Mouse (Mus musculus) lung, embryonic 14.5 days (tissue): Measurements from ENCODE around the gene Cnmd. TPM values are rescaled to one million over a fixed set of nuclear protein-coding genes. Genes with fewer than 3 reads are reported as not detected.

Experiments used
- ATAC-seq: fragments of 200-750 bp; cut with Nextera tagmentation; 2 replicates; pipeline ENCODE4 v1.8.0; 2017; ENCODE audit warnings: mild to moderate bottlenecking, moderate TSS enrichment, moderate library complexity; ENCODE audit not compliant: insufficient read depth
- DNase-seq: peaks from one replicate; pipeline ENCODE4 v3.0.0-alpha.2; 2015
- H3K27ac ChIP-seq: fragments of 300-500 bp; sonication (generic); 2 replicates; pipeline ENCODE4 v1.5.1; 2014; ENCODE audit warnings: low read depth, mild to moderate bottlenecking, moderate library complexity
- H3K27me3 ChIP-seq: fragments of 300-500 bp; sonication (generic); 2 replicates; pipeline ENCODE4 v1.6.1; 2014; ENCODE audit warnings: low read length, control low read depth; ENCODE audit not compliant: insufficient read depth
- H3K36me3 ChIP-seq: fragments of 300-500 bp; sonication (generic); 2 replicates; pipeline ENCODE4 v1.6.1; 2014; ENCODE audit warnings: control low read depth; ENCODE audit not compliant: insufficient read depth
- H3K4me1 ChIP-seq: fragments of 300-500 bp; sonication (generic); 2 replicates; pipeline ENCODE4 v1.6.1; 2014; ENCODE audit warnings: antibody characterized with exemption, control low read depth; ENCODE audit not compliant: insufficient read depth
- H3K4me2 ChIP-seq: fragments of 300-500 bp; sonication (generic); 2 replicates; pipeline ENCODE4 v1.6.1; 2014; ENCODE audit warnings: mild to moderate bottlenecking
- H3K4me3 ChIP-seq: fragments of 300-500 bp; sonication (generic); 2 replicates; pipeline ENCODE4 v1.5.1; 2014; ENCODE audit warnings: low read depth, low read length
- H3K9ac ChIP-seq: fragments of 300-500 bp; sonication (generic); 2 replicates; pipeline ENCODE4 v1.6.1; 2014
- H3K9me3 ChIP-seq: fragments of 300-500 bp; sonication (generic); 2 replicates; pipeline ENCODE4 v1.6.1; 2016; ENCODE audit warnings: low read depth, low read length, control low read depth
- CTCF ChIP-seq: IDR thresholded peaks from 2 replicates; pipeline ENCODE4 v1.5.1; 2016; ENCODE audit warnings: antibody characterized with exemption, low read depth
- WGBS: fragments of 180-500 bp; shearing (Covaris S2); extraction: QIAGEN DNeasy Blood & Tissue Kit; methylation state at CpG from one replicate; pipeline ENCODE4 v1.1.7; 2014; 5-methylcytosine and 5-hydroxymethylcytosine counted together
- polyA plus RNA-seq: library from polyadenylated mRNA; unstranded; fragments of >200 nt; fragmentation: Nextera tagmentation; extraction: Ambion mirVana; gene quantifications from 2 replicates; pipeline ENCODE4 v1.2.1, GENCODE M21; 2014

Cnmd gene
- polyA plus RNA-seq: 13.4 and 13.7 TPM in 2 replicates

- Histone ChIP-seq H3K4me3 (peak within 1 kb of the TSS; percentile 24), H3K9me3 (no peaks in the 10 kb centered on the region), H3K36me3 (no peaks in the 10 kb centered on the region), H3K9ac (peak within 1 kb of the TSS; percentile 29; the same call in 1 of the 2 replicates), H3K4me1 (no peaks in the 10 kb centered on the region), H3K27me3 (no peaks in the 10 kb centered on the region), H3K27ac (peak within 1 kb of the TSS; percentile 81), H3K4me2 (peak within 1 kb of the TSS; percentile 58)
- 53% methylated on average over 4 of the region's 4 CpGs for WGBS
- peak; percentile 18; the same call in 1 of the 2 replicates for ATAC-seq
- TF ChIP-seq CTCF: no peak
- DNase-seq: no peak
These were observed at the start of gene Cnmd for GRCm38 (mm10) chr14:79662001-79662400. Gene Cnmd (minus strand): TSS chr14:79662170.

DNA sequence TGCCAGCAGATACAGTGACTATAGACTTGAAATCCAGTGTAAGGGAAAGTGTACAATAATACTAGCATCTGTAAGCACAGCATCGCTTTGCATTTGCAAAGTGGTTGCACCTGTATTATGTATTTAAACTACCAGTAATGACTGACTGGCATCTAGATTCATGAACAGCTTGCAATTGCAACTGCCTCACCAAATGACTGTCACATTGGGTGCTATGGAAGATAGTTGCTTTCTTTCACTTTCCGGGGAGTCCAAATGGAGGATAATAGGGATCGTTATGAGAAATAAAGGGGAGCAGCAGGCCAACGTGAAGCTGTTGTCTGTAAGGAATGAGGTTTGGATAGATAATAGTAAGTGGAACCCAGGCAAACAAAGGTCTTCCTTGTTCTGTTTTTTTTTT is 49.3 kb upstream of the Cnmd start:
- no peak for ATAC-seq
- DNase-seq: no peak
- Histone ChIP-seq H3K9me3 (no peaks in the 10 kb centered on the region), H3K36me3 (no peaks in the 10 kb centered on the region), H3K27me3 (no peaks in the 10 kb centered on the region), H3K4me2 (no peak overlapping the region), H3K4me1 (no peaks in the 10 kb centered on the region), H3K27ac (no peak overlapping the region), H3K4me3 (no peak overlapping the region), H3K9ac (no peak overlapping the region)
- WGBS: 84% methylated on average over 4 of the region's 4 CpGs
- TF ChIP-seq CTCF: no peak

DNA sequence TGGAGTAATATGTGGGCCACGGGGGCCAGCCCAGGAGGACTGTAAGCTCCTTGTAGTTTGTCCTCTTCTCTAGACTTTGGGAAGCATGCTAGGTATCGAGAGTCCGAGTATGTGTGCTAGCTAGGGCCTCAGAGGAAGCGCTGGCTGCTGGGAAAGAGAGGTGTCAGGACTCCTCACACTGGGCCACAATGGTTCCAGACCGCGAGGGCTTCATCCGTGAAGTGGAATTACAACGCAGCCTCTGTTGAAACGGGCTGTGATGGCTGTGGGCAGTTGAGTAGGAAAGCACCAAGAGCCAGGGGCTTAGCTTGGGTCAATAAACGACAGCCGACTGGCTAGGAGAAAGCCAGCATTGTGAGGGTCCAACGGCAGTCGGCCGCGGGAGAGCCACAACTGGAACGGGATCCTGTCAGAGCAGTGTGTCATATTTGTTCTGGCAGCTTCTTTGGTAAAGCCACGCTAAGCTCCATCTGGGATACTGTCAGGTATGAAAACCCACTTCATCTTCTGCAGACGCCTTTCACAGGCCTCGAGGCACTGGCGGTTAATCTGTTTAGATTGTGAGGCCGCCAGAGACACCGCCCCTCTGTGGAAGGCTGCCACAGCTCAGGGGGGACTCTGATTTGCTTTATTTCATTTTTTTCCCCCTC is 41.7 kb upstream of the Cnmd start:
- H3K36me3 ChIP-seq: no peaks in the 10 kb centered on the region
- H3K4me3 ChIP-seq: no peak overlapping the region
- no peak for TF ChIP-seq CTCF
- peak; percentile 21; the same call in 1 of the 2 replicates for ATAC-seq
- H3K9me3 ChIP-seq: no peaks in the 10 kb centered on the region
- no peak overlapping the region for H3K9ac ChIP-seq
- H3K27me3 ChIP-seq: no peaks in the 10 kb centered on the region
- no peaks in the 10 kb centered on the region for H3K4me1 ChIP-seq
- no peak overlapping the region for H3K4me2 ChIP-seq
- 65% methylated on average over 22 of the region's 22 CpGs for WGBS
- H3K27ac ChIP-seq: no peak overlapping the region
- DNase-seq: peak; percentile 2

DNA sequence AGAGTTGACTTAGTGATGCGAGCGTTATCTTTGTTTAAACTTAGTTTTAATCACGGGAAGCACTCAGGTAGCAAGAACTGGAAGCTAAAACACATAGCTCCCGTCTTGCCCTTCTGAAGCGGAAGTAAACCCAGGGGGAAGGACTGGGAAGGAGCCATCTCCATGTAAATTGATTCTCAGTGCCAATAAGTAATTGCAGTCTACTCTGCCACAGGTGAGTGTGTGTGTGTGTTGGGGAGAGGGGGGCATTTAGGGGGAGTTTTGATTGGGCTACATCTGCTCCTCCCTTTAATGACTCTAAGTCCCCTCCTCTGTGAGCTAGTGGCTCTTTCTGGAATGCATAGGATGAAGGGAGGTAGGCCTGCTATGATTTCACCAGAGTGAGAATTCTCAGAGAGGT is 39.6 kb upstream of the Cnmd start:
- no peaks in the 10 kb centered on the region for H3K36me3 ChIP-seq
- H3K4me2 ChIP-seq: no peak overlapping the region
- DNase-seq: no peak
- no peak overlapping the region for H3K9ac ChIP-seq
- H3K4me3 ChIP-seq: no peak overlapping the region
- TF ChIP-seq CTCF: no peak
- no peaks in the 10 kb centered on the region for H3K4me1 ChIP-seq
- 0 out of 2 replicates have a peak, but pooled peaks have one; percentile 18 for ATAC-seq
- 41% methylated on average over 5 of the region's 5 CpGs for WGBS
- no peaks in the 10 kb centered on the region for H3K27me3 ChIP-seq
- H3K27ac ChIP-seq: no peak overlapping the region
- H3K9me3 ChIP-seq: no peaks in the 10 kb centered on the region

DNA sequence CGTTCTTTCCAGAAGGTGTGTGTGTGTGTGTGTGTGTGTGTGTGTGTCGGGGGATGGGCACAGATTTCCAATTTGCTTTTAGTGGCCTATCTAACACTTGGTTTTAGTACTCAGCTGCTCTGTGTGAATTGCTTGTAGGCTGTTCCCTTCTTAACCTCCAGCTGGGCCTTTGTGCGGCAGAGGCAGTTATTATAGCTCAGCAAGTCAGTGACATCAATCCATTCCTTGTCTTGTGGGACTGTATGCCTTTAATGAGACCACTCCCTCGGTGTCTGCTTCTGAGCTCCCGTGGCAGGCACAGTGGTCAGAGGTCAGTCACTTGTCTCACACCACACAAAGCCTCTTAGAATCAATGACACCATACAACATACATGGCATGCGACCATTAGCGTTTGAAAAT is 39.1 kb upstream of the Cnmd start:
- no peak for TF ChIP-seq CTCF
- no peak for DNase-seq
- WGBS: 50% methylated on average over 7 of the region's 7 CpGs

DNA sequence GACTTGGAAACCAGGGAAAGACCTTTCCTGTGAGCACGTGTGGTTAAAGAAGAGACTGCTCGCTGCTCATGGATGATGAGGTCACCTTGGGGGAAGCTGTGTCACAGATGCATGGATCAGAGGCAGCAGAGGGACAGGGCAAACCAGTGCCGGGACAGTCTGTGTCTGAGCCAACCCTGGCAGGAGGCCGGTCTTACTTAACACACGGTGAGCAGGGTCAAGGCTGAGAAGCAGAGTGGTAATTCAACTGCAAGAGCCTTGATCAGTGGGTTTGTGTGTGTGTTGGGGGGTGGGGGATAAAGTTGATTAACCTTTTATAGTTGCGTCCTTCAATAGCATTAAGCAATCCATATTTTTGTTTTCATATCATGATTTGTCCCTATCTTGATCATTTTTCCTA is 37.4 kb upstream of the Cnmd start:
- H3K4me1 ChIP-seq: no peaks in the 10 kb centered on the region
- WGBS: 49% methylated on average over 6 of the region's 6 CpGs
- no peak overlapping the region for H3K9ac ChIP-seq
- no peaks in the 10 kb centered on the region for H3K27me3 ChIP-seq
- no peak overlapping the region for H3K4me3 ChIP-seq
- no peak overlapping the region for H3K27ac ChIP-seq
- no peak overlapping the region for H3K4me2 ChIP-seq
- TF ChIP-seq CTCF: no peak
- H3K36me3 ChIP-seq: no peaks in the 10 kb centered on the region
- ATAC-seq (no peak), DNase-seq (no peak)
- no peaks in the 10 kb centered on the region for H3K9me3 ChIP-seq

More for the DNA sequence above, 39.1 kb upstream of the Cnmd start:
- no peak overlapping the region for H3K4me2 ChIP-seq
- no peak overlapping the region for H3K4me3 ChIP-seq
- no peaks in the 10 kb centered on the region for H3K27me3 ChIP-seq
- H3K4me1 ChIP-seq: no peaks in the 10 kb centered on the region
- ATAC-seq: no peak
- no peak overlapping the region for H3K9ac ChIP-seq
- H3K36me3 ChIP-seq: no peaks in the 10 kb centered on the region
- H3K9me3 ChIP-seq: no peaks in the 10 kb centered on the region
- H3K27ac ChIP-seq: no peak overlapping the region

DNA sequence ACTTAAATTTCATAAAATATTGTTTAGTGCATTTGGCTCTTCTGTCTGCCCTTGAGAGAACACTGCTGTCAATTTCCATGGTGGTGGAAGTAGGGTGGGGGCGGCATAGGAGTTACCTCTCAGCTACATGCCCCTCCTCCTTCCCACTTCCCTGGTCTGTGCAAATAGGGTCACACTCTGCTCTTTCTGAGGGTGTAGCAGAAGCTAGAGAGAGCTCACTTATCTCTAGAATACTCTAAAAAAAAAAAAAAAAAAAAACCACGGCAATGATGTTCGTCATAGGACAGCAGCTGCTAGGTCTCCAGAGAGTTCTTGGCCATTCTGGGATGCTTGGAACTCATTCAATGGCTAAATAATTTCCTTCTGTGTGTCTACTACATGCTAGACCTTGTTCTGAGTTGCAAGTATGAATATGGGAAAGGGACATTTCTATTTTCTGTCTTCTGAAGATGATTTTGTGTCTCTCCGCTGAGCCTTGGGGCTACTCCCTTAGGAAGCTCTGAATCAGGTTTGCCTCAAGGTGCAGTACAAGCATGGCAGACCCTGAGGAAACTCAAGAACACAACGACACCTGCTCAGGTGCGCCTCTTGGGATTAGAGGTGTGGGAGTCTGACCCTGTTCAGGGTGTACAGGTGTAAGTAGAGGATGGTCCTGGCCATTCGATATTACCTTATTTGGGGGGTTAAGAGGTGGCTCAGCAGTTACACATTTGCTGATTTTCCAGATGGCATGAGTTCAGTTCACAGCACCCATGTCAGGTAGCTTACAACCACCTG is 28.3 kb upstream of the Cnmd start:
- Histone ChIP-seq H3K9ac (no peak overlapping the region), H3K27ac (no peak overlapping the region), H3K4me1 (no peaks in the 10 kb centered on the region), H3K36me3 (no peaks in the 10 kb centered on the region), H3K4me3 (no peak overlapping the region), H3K27me3 (no peaks in the 10 kb centered on the region), H3K9me3 (no peaks in the 10 kb centered on the region), H3K4me2 (no peak overlapping the region)
- no peak for TF ChIP-seq CTCF
- WGBS: 82% methylated on average over 7 of the region's 7 CpGs
- DNase-seq (no peak), ATAC-seq (no peak)
